Comparison of ENCODE assay signal across 8 mouse cellular contexts in genomic region chr19:7557328-7557822, GRCm38 (mm10). TPM values are rescaled to one million over a fixed set of nuclear protein-coding genes. Genes with fewer than 3 reads are reported as not detected.
DNase-seq lines count a peak whose midpoint lies in the region; ATAC-seq lines count a peak whose summit lies in the region.

TSS of gene Pla2g16 (plus strand) at chr19:7557459.

- no peaks in the 10 kb centered on the region for H3K9me3 ChIP-seq in hindbrain, embryonic 12.5 days (replicated peaks)

- DNase-seq in Muller cell, postnatal 12 days (ENCODE audit: inconsistent ontology term), result peak; percentile 94
- DNase-seq in c-Kit-positive CD71-positive TER-119-positive erythroid progenitor cells, embryonic 14.5 days (ENCODE audit: low spot score), result peak; percentile 80
- DNase-seq in frontal cortex, adult 2 months (ENCODE audit: extremely low spot score in 1 of 2, low spot score in 1 of 2), result peak in 1 of 2 experiments; percentile 37
- peak in 1 of 2 experiments; percentile 29 for DNase-seq in layer of hippocampus, postnatal 25 days (ENCODE audit: extremely low spot score in 1 of 2, low spot score in 1 of 2)
- peak; percentile 70 to 75 for DNase-seq in lung, postnatal 4 days
- DNase-seq in retina, postnatal 7 days (ENCODE audit: low read depth, low spot score), result peak; percentile 28
- peak; percentile 17 for DNase-seq in urinary bladder, postnatal 10 days (ENCODE audit: low spot score)

- peak within 1 kb of the TSS; percentile 39 for H3K4me3 ChIP-seq in hindbrain, embryonic 12.5 days

- peaks cover 12% of the 10 kb centered on the region for H3K27me3 ChIP-seq in hindbrain, embryonic 12.5 days

- peak within 1 kb of the TSS; percentile 63 for H3K4me2 ChIP-seq in hindbrain, embryonic 12.5 days (replicated peaks)

- no peak within 1 kb of the TSS for H3K9ac ChIP-seq in hindbrain, embryonic 12.5 days

- under 1% methylated on average over 27 of the region's 27 CpGs for WGBS in hindbrain, embryonic 12.5 days

- H3K4me1 ChIP-seq in hindbrain, embryonic 12.5 days, result peaks cover 7% of the 10 kb centered on the region; the same call in 1 of the 2 replicates

- H3K36me3 ChIP-seq in hindbrain, embryonic 12.5 days, result no peaks in the 10 kb centered on the region

- 0 out of 2 replicates have a peak, but pooled peaks have one; percentile 43 for ATAC-seq in hindbrain, embryonic 12.5 days (ENCODE audit: low FRiP score)

- no peak within 1 kb of the TSS for H3K27ac ChIP-seq in hindbrain, embryonic 12.5 days

RNA-seq across cellular contexts. Expression of gene Pla2g16, which starts in this region (rescaled TPM):
- polyA plus RNA-seq in frontal cortex, adult 2 months (2012; rRNA removed), result 43.8 and 45.7 TPM in 2 replicates
- 2.8 and 4.8 TPM in 2 replicates for polyA plus RNA-seq in hindbrain, embryonic 12.5 days (2016; fragmentation: Nextera tagmentation; extraction: Ambion mirVana)
- total RNA-seq in layer of hippocampus, postnatal 25 days (2021), result 10 to 100 TPM; 22.1 to 26.9 TPM
